Mouse (Mus musculus): Measurements from ENCODE around the gene Terb1. TPM values are rescaled to one million over a fixed set of nuclear protein-coding genes. Genes with fewer than 3 reads are reported as not detected.

Terb1 gene
- polyA plus RNA-seq, 1 experiment from 2014 or later: 0.18 TPM

- no peak for TF ChIP-seq CTCF (IDR thresholded peaks at IDR 0.05; ENCODE audit: low read depth)
- TF ChIP-seq EP300 (optimal IDR thresholded peaks at IDR 0.05): no peak
- no peaks in the 10 kb centered on the region for H3K4me1 ChIP-seq (replicated peaks; ENCODE audit: control insufficient read depth, insufficient read depth)
- no peak overlapping the region for H3K4me3 ChIP-seq (ENCODE audit: low read depth, low read length)
- DNase-seq (ENCODE audit: low spot score) (no peak), ATAC-seq (ENCODE audit: low FRiP score, low TSS enrichment) (peak; percentile 27)
- H3K9me3 ChIP-seq (ENCODE audit: control insufficient read depth, low read length): no peaks in the 10 kb centered on the region
- no peak overlapping the region for H3K27ac ChIP-seq (replicated peaks)
- no peak overlapping the region for H3K9ac ChIP-seq (ENCODE audit: low read length)
- peak overlapping the region; percentile 98 for H3K4me2 ChIP-seq (replicated peaks; ENCODE audit: low read depth)
- WGBS: 87% methylated on average over 3 of the region's 3 CpGs
- H3K27me3 ChIP-seq (ENCODE audit: control insufficient read depth, insufficient read depth, low read length): no peaks in the 10 kb centered on the region
- H3K36me3 ChIP-seq (ENCODE audit: control insufficient read depth, insufficient read depth, low read length): peaks cover 6% of the 10 kb centered on the region; the same call in 1 of the 2 replicates
Observed at GRCm38 (mm10) chr8:104510134-104510533, 424 bp upstream of the Terb1 start.

- no peak overlapping the region for H3K9ac ChIP-seq (ENCODE audit: low read length)
- no peaks in the 10 kb centered on the region for H3K4me1 ChIP-seq (replicated peaks; ENCODE audit: control insufficient read depth, insufficient read depth)
- H3K27me3 ChIP-seq (ENCODE audit: control insufficient read depth, insufficient read depth, low read length): no peaks in the 10 kb centered on the region
- WGBS: 59% methylated on average over 1 of the region's 1 CpGs
- DNase-seq (ENCODE audit: low spot score) (no peak), ATAC-seq (ENCODE audit: low FRiP score, low TSS enrichment) (no peak)
- TF ChIP-seq CTCF (IDR thresholded peaks at IDR 0.05; ENCODE audit: low read depth) (no peak), EP300 (optimal IDR thresholded peaks at IDR 0.05) (no peak)
- no peaks in the 10 kb centered on the region for H3K9me3 ChIP-seq (ENCODE audit: control insufficient read depth, low read length)
- no peaks in the 10 kb centered on the region for H3K36me3 ChIP-seq (ENCODE audit: control insufficient read depth, insufficient read depth, low read length)
- H3K27ac ChIP-seq (replicated peaks): no peak overlapping the region
- no peak overlapping the region for H3K4me2 ChIP-seq (replicated peaks; ENCODE audit: low read depth)
- H3K4me3 ChIP-seq (ENCODE audit: low read depth, low read length): no peak overlapping the region
Observed at GRCm38 (mm10) chr8:104479091-104479490, 30.6 kb downstream of the Terb1 start.

- no peaks in the 10 kb centered on the region for H3K36me3 ChIP-seq (ENCODE audit: control insufficient read depth, insufficient read depth, low read length)
- ATAC-seq (ENCODE audit: low FRiP score, low TSS enrichment) (peak; percentile 96), DNase-seq (ENCODE audit: low spot score) (no peak)
- no peak for TF ChIP-seq CTCF (IDR thresholded peaks at IDR 0.05; ENCODE audit: low read depth)
- no peak for TF ChIP-seq EP300 (optimal IDR thresholded peaks at IDR 0.05)
- H3K4me1 ChIP-seq (replicated peaks; ENCODE audit: control insufficient read depth, insufficient read depth): no peaks in the 10 kb centered on the region
- no peak overlapping the region for H3K9ac ChIP-seq (ENCODE audit: low read length)
- H3K9me3 ChIP-seq (ENCODE audit: control insufficient read depth, low read length): no peaks in the 10 kb centered on the region
- 41% methylated on average over 3 of the region's 3 CpGs for WGBS
- no peaks in the 10 kb centered on the region for H3K27me3 ChIP-seq (ENCODE audit: control insufficient read depth, insufficient read depth, low read length)
- H3K4me3 ChIP-seq (ENCODE audit: low read depth, low read length): no peak overlapping the region
- H3K27ac ChIP-seq (replicated peaks): no peak overlapping the region
- no peak overlapping the region for H3K4me2 ChIP-seq (replicated peaks; ENCODE audit: low read depth)
Observed at GRCm38 (mm10) chr8:104472465-104472864, 37.2 kb downstream of the Terb1 start.

GRCm38 (mm10) chr8:104467463-104467862 is 42.2 kb downstream of the Terb1 start:
- no peak overlapping the region for H3K9ac ChIP-seq (ENCODE audit: low read length)
- H3K4me1 ChIP-seq (replicated peaks; ENCODE audit: control insufficient read depth, insufficient read depth): no peaks in the 10 kb centered on the region
- no peaks in the 10 kb centered on the region for H3K36me3 ChIP-seq (ENCODE audit: control insufficient read depth, insufficient read depth, low read length)
- no peak overlapping the region for H3K4me2 ChIP-seq (replicated peaks; ENCODE audit: low read depth)
- WGBS: 76% methylated on average over 2 of the region's 2 CpGs
- H3K27ac ChIP-seq (replicated peaks): no peak overlapping the region
- H3K9me3 ChIP-seq (ENCODE audit: control insufficient read depth, low read length): no peaks in the 10 kb centered on the region
- no peak overlapping the region for H3K4me3 ChIP-seq (ENCODE audit: low read depth, low read length)
- ATAC-seq (ENCODE audit: low FRiP score, low TSS enrichment): no peak
- no peaks in the 10 kb centered on the region for H3K27me3 ChIP-seq (ENCODE audit: control insufficient read depth, insufficient read depth, low read length)
- no peak for TF ChIP-seq EP300 (optimal IDR thresholded peaks at IDR 0.05)
- TF ChIP-seq CTCF (IDR thresholded peaks at IDR 0.05; ENCODE audit: low read depth): no peak
- DNase-seq (ENCODE audit: low spot score): no peak

- TF ChIP-seq EP300 (optimal IDR thresholded peaks at IDR 0.05) (no peak), CTCF (IDR thresholded peaks at IDR 0.05; ENCODE audit: low read depth) (no peak)
- ATAC-seq (ENCODE audit: low FRiP score, low TSS enrichment): no peak
- H3K4me3 ChIP-seq (ENCODE audit: low read depth, low read length): no peak overlapping the region
- no peak overlapping the region for H3K9ac ChIP-seq (ENCODE audit: low read length)
- no peaks in the 10 kb centered on the region for H3K27me3 ChIP-seq (ENCODE audit: control insufficient read depth, insufficient read depth, low read length)
- no peak for DNase-seq (ENCODE audit: low spot score)
- H3K4me2 ChIP-seq (replicated peaks; ENCODE audit: low read depth): no peak overlapping the region
- 75% methylated on average over 3 of the region's 3 CpGs for WGBS
- no peaks in the 10 kb centered on the region for H3K4me1 ChIP-seq (replicated peaks; ENCODE audit: control insufficient read depth, insufficient read depth)
- H3K36me3 ChIP-seq (ENCODE audit: control insufficient read depth, insufficient read depth, low read length): no peaks in the 10 kb centered on the region
- H3K27ac ChIP-seq (replicated peaks): no peak overlapping the region
- H3K9me3 ChIP-seq (ENCODE audit: control insufficient read depth, low read length): no peaks in the 10 kb centered on the region
Observed at GRCm38 (mm10) chr8:104452177-104452576, 57.5 kb downstream of the Terb1 start.

GRCm38 (mm10) chr8:104448796-104449195 is 60.9 kb downstream of the Terb1 start:
- 54% methylated on average over 3 of the region's 3 CpGs for WGBS
- Histone ChIP-seq H3K36me3 (ENCODE audit: control insufficient read depth, insufficient read depth, low read length) (no peaks in the 10 kb centered on the region), H3K4me3 (ENCODE audit: low read depth, low read length) (no peak overlapping the region), H3K4me1 (replicated peaks; ENCODE audit: control insufficient read depth, insufficient read depth) (no peaks in the 10 kb centered on the region), H3K27ac (replicated peaks) (no peak overlapping the region), H3K27me3 (ENCODE audit: control insufficient read depth, insufficient read depth, low read length) (no peaks in the 10 kb centered on the region), H3K9me3 (ENCODE audit: control insufficient read depth, low read length) (no peaks in the 10 kb centered on the region), H3K9ac (ENCODE audit: low read length) (no peak overlapping the region), H3K4me2 (replicated peaks; ENCODE audit: low read depth) (no peak overlapping the region)
- TF ChIP-seq EP300 (optimal IDR thresholded peaks at IDR 0.05) (no peak), CTCF (IDR thresholded peaks at IDR 0.05; ENCODE audit: low read depth) (no peak)
- DNase-seq (ENCODE audit: low spot score) (no peak), ATAC-seq (ENCODE audit: low FRiP score, low TSS enrichment) (no peak)

All from stomach, postnatal 0 days (tissue).